In genomic region chr11:53769185-53769576, GRCm38 (mm10) we compare ENCODE assay signal across 9 mouse cellular contexts. TPM values are rescaled to one million over a fixed set of nuclear protein-coding genes. Genes with fewer than 3 reads are reported as not detected.
A peak's percentile ranks its signal among the peaks of the same experiment; 100 is the strongest.
DNase-seq lines count a peak whose midpoint lies in the region; ATAC-seq and TF ChIP-seq lines count a peak whose summit lies in the region.
"Had no signal": no experiment of that assay in that cellular context is flagged by ENCODE, and none has a peak within 500 bp of the region (broad histone marks: within the 10 kb centered on the region; RNA-seq: fewer than 3 reads in every experiment).

No protein-coding gene starts in this region.

- H3K27me3 ChIP-seq in C2C12 (ENCODE audit: control insufficient read depth, insufficient read depth, insufficient read length) = no peaks in the 10 kb centered on the region
- peaks cover 7% of the 10 kb centered on the region; the same call in 1 of the 2 replicates for H3K27me3 ChIP-seq in forebrain, embryonic 16.5 days (replicated peaks; ENCODE audit: control insufficient read depth, insufficient read depth, low read length)
- peaks cover 48% of the 10 kb centered on the region for H3K27me3 ChIP-seq in liver, embryonic 15.5 days

- ATAC-seq in forebrain, embryonic 16.5 days = no peak
- ATAC-seq in liver, embryonic 15.5 days (ENCODE audit: insufficient read depth) = no peak

- H3K27ac ChIP-seq in gastrocnemius, adult 2 months = peak overlapping the region; percentile 94
- no peak overlapping the region for H3K27ac ChIP-seq in forebrain, embryonic 16.5 days (ENCODE audit: low read length)
- H3K27ac ChIP-seq in liver, embryonic 15.5 days (replicated peaks) = peak overlapping the region; percentile 42; the same call in 1 of the 2 replicates

- peaks cover 34% of the 10 kb centered on the region for H3K36me3 ChIP-seq in C2C12 (ENCODE audit: control insufficient read depth, insufficient read depth)
- H3K36me3 ChIP-seq in forebrain, embryonic 16.5 days (ENCODE audit: control insufficient read depth, insufficient read depth) = no peaks in the 10 kb centered on the region
- H3K36me3 ChIP-seq in liver, embryonic 15.5 days (replicated peaks) = peaks cover 10% of the 10 kb centered on the region; the same call in 1 of the 2 replicates

- peaks cover 40% of the 10 kb centered on the region for H3K79me3 ChIP-seq in C2C12 (ENCODE audit: low read depth)

- DNase-seq in gastrocnemius, adult 2 months = no peak
- no peak for DNase-seq in gastrocnemius, adult 18-20 months (ENCODE audit: low spot score)
- no peak for DNase-seq in layer of hippocampus, postnatal 36 days
- no peak for DNase-seq in adrenal gland, postnatal 36 days
- DNase-seq in adrenal gland, postnatal 14 days = no peak

- no peak for TF ChIP-seq CTCF in gastrocnemius, adult 2 months (IDR thresholded peaks at IDR 0.05)
- no peak for TF ChIP-seq CTCF in C2C12 (IDR thresholded peaks at IDR 0.05; ENCODE audit: control insufficient read depth, insufficient read depth, insufficient read length)

- peaks cover 8% of the 10 kb centered on the region for H3K4me1 ChIP-seq in forebrain, embryonic 16.5 days (replicated peaks; ENCODE audit: control insufficient read depth, insufficient read depth, low read length)
- peaks cover 41% of the 10 kb centered on the region for H3K4me1 ChIP-seq in liver, embryonic 15.5 days (replicated peaks)

- peak overlapping the region; percentile 98 for H3K4me3 ChIP-seq in gastrocnemius, adult 2 months
- no peak overlapping the region for H3K4me3 ChIP-seq in C2C12 (ENCODE audit: insufficient read depth, poor library complexity, severe bottlenecking)
- H3K4me3 ChIP-seq in forebrain, embryonic 16.5 days (replicated peaks; ENCODE audit: low read length) = peak overlapping the region; percentile 67
- H3K4me3 ChIP-seq in liver, embryonic 15.5 days (replicated peaks) = peak overlapping the region; percentile 64; the same call in 1 of the 2 replicates

- H3K4me2 ChIP-seq in forebrain, embryonic 16.5 days (ENCODE audit: low read length) = peak overlapping the region; percentile 96
- H3K4me2 ChIP-seq in liver, embryonic 15.5 days = peak overlapping the region; percentile 80

- H3K79me2 ChIP-seq in C2C12 (ENCODE audit: control insufficient read depth, insufficient read depth) = peaks cover 51% of the 10 kb centered on the region

- no peak overlapping the region; the same call in 1 of the 2 replicates for H3K9ac ChIP-seq in forebrain, embryonic 16.5 days (replicated peaks; ENCODE audit: low read depth, low read length)
- H3K9ac ChIP-seq in liver, embryonic 15.5 days = 0 out of 2 replicates have a peak overlapping the region, but pooled peaks have one; percentile 26

- no peaks in the 10 kb centered on the region for H3K9me3 ChIP-seq in forebrain, embryonic 16.5 days (ENCODE audit: control insufficient read depth, low read length)
- no peaks in the 10 kb centered on the region for H3K9me3 ChIP-seq in liver, embryonic 15.5 days (replicated peaks)

- 62% methylated on average over 12 of the region's 12 CpGs for WGBS in forebrain, embryonic 16.5 days
- 51% methylated on average over 12 of the region's 12 CpGs for WGBS in liver, embryonic 15.5 days (ENCODE audit: insufficient replicate concordance)

- peak overlapping the region; percentile 41 for H3ac ChIP-seq in C2C12 (ENCODE audit: control insufficient read depth, insufficient read length, low read depth)

- intact Hi-C loops in gastrocnemius, adult 2 months (cut with DNase I) = no loop called here

TF ChIP-seq in C2C12, 6 proteins besides CTCF, POLR2A, EP300 and RAD21:
- TF ChIP-seq MAX (IDR thresholded peaks at IDR 0.05) (no peak), FOSL1 (IDR thresholded peaks at IDR 0.05; ENCODE audit: insufficient read depth, low read length, poor library complexity, severe bottlenecking) (no peak), CEBPB (IDR thresholded peaks at IDR 0.05; ENCODE audit: low read depth) (no peak), MYOD1 (IDR thresholded peaks at IDR 0.05; ENCODE audit: control insufficient read depth, insufficient read length, low read depth) (no peak), USF1 (IDR thresholded peaks at IDR 0.05; ENCODE audit: low read depth) (no peak), MYOG (IDR thresholded peaks at IDR 0.05; ENCODE audit: control insufficient read depth, extremely low read depth, insufficient read length) (no peak)

RNA-seq across cellular contexts. Expression of gene Irf1, which starts 0.6 kb away (rescaled TPM):
- 1 to 10 TPM; 6.2 to 7.0 TPM for total RNA-seq in gastrocnemius, adult 2 months (2021)
- 1 to 10 TPM; 4.7 to 9.9 TPM for total RNA-seq in gastrocnemius, adult 18-20 months (2021)
- 26.7 TPM for polyA plus RNA-seq in C2C12 (2012; fragmentation: generic; extraction: Trizol)
- 2.5 and 3.4 TPM in 2 replicates for polyA plus RNA-seq in forebrain, embryonic 16.5 days (2015; fragmentation: Nextera tagmentation; extraction: Ambion mirVana)
- polyA plus RNA-seq in liver, embryonic 15.5 days (2015; fragmentation: Nextera tagmentation; extraction: Ambion mirVana) = 11.9 and 13.6 TPM in 2 replicates
- 1 to 10 TPM; 7.4 to 7.5 TPM for total RNA-seq in layer of hippocampus, postnatal 36 days (2021)
- 10 to 100 TPM; 24.3 to 26.0 TPM for total RNA-seq in adrenal gland, postnatal 36 days (2021)
- 19.6 and 32.7 TPM in 2 replicates for total RNA-seq in adrenal gland, postnatal 14 days (2021)

RNA-seq across cellular contexts. Expression of gene Gm17334, which starts 3.8 kb away (rescaled TPM):
- under 1 TPM; 0.28 to 0.53 TPM for total RNA-seq in gastrocnemius, adult 2 months (2021)
- total RNA-seq in gastrocnemius, adult 18-20 months (2021) = not detected
- polyA plus RNA-seq in C2C12 (2012; fragmentation: generic; extraction: Trizol) = 0.18 TPM
- 0.24 TPM in 1 of 2 replicates, not detected in the other for polyA plus RNA-seq in forebrain, embryonic 16.5 days (2015; fragmentation: Nextera tagmentation; extraction: Ambion mirVana)
- polyA plus RNA-seq in liver, embryonic 15.5 days (2015; fragmentation: Nextera tagmentation; extraction: Ambion mirVana) = 0.16 TPM in 1 of 2 replicates, not detected in the other
- 1 to 10 TPM; 1.0 TPM for total RNA-seq in layer of hippocampus, postnatal 36 days (2021)
- total RNA-seq in adrenal gland, postnatal 36 days (2021) = 1 to 10 TPM in 1 of 2 experiments, not detected in 1; 1.1 TPM
- 0.37 and 0.41 TPM in 2 replicates for total RNA-seq in adrenal gland, postnatal 14 days (2021)

RNA-seq across cellular contexts. Expression of gene Il5, which starts 48.6 kb away (rescaled TPM):
- total RNA-seq in gastrocnemius, adult 2 months (2021) = not detected
- not detected for total RNA-seq in gastrocnemius, adult 18-20 months (2021)
- polyA plus RNA-seq in C2C12 (2012; fragmentation: generic; extraction: Trizol) = not detected
- not detected in 2 replicates for polyA plus RNA-seq in forebrain, embryonic 16.5 days (2015; fragmentation: Nextera tagmentation; extraction: Ambion mirVana)
- polyA plus RNA-seq in liver, embryonic 15.5 days (2015; fragmentation: Nextera tagmentation; extraction: Ambion mirVana) = not detected in 2 replicates
- not detected for total RNA-seq in layer of hippocampus, postnatal 36 days (2021)
- total RNA-seq in adrenal gland, postnatal 36 days (2021) = not detected
- not detected in 2 replicates for total RNA-seq in adrenal gland, postnatal 14 days (2021)
- total RNA-seq: layer of hippocampus, adult 18-20 months had no signal
